Mouse (Mus musculus) naive thymus-derived CD4-positive, alpha-beta T cell, adult 2 months (primary cell): ENCODE results near the gene Ube2dnl2.

ENCODE experiments used
- DNase-seq: peaks from one replicate; pipeline ENCODE4 v3.0.0-alpha.2; 2011; ENCODE audit warnings: low read depth

The Ube2dnl2 gene

GRCm38 (mm10) chrX:114907282-114907681 is at the start of gene Ube2dnl2:
TSS of gene Ube2dnl2 (plus strand) at chrX:114907582.
- DNase-seq = no peak

DNA sequence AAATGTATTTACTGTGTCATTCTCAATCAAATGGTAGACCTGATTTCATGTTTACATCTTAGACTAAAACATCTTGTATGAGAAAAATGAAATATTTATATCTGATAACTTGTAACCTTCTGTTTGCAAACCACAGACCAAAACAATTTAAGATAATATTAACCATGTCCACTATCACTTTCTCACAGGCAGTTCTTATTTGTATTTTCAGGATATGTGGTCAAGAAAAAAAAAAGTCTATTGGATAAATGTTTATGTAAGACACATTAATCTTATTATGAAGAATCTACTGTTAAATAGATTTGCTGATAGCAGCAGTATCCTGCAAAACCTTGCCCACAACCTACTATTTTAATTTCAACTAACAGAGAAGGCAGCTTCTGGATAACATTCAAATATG is 11.9 kb upstream of the Ube2dnl2 start:
- DNase-seq = no peak

- DNase-seq = no peak
Observed at GRCm38 (mm10) chrX:114897506-114897905, 9.9 kb upstream of the Ube2dnl2 start.

DNA sequence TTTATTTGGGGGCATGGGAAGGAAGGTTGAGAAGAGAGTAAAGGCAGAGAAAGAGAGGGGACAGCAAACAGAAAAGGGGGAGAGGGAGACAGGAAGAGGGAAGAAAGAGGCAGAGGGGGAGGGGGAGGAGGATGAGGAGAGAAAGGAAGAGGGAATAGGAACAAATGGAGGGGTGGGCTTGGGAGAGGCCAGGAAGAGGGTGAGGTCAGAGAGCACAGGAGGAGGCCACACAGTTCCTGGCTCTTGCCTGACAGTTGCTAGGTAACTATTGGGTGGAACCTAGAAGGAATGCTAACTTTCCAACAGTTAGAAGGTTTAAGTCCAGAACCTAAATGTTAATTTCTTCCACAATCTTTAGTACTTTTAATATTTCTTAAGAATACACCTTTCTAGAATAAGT is 4.0 kb upstream of the Ube2dnl2 start:
- DNase-seq = no peak

- no peak for DNase-seq
Observed at GRCm38 (mm10) chrX:114904712-114905111, 2.7 kb upstream of the Ube2dnl2 start, which contains the start of gene Ube2dnl1. TSS of gene Ube2dnl1 (plus strand) at chrX:114905012.

GRCm38 (mm10) chrX:114955066-114955465 is 47.7 kb downstream of the Ube2dnl2 start:
- DNase-seq = no peak
